Mouse (Mus musculus) liver, postnatal 0 days (tissue): ENCODE results near the gene Rasgrf1. TPM values are rescaled to one million over a fixed set of nuclear protein-coding genes. Genes with fewer than 3 reads are reported as not detected.

Experiments
- ATAC-seq: fragments of 200-750 bp; cut with Nextera tagmentation; 2 replicates; pipeline ENCODE4 v1.8.0; 2017; ENCODE audit warnings: mild to moderate bottlenecking, moderate library complexity
- DNase-seq: peaks from one replicate; pipeline ENCODE4 v3.0.0-alpha.2; 2016
- H3K27ac ChIP-seq: fragments of 300-500 bp; sonication (generic); 2 replicates; pipeline ENCODE4 v1.5.1; 2014; ENCODE audit warnings: antibody characterized with exemption, moderate library complexity, mild to moderate bottlenecking, low read depth
- H3K27me3 ChIP-seq: fragments of 300-500 bp; sonication (generic); 2 replicates; pipeline ENCODE4 v1.6.1; 2014; ENCODE audit warnings: low read length, control low read depth, mixed read lengths; ENCODE audit not compliant: insufficient read depth
- H3K36me3 ChIP-seq: fragments of 300-500 bp; sonication (generic); replicated peaks from 2 replicates; pipeline ENCODE4 v1.6.1; 2014; ENCODE audit warnings: mild to moderate bottlenecking, control low read depth, low read length, moderate library complexity, mixed read lengths; ENCODE audit not compliant: insufficient read depth
- H3K4me1 ChIP-seq: fragments of 300-500 bp; sonication (generic); 2 replicates; pipeline ENCODE4 v1.6.1; 2014; ENCODE audit warnings: antibody characterized with exemption, mild to moderate bottlenecking, control low read depth; ENCODE audit not compliant: insufficient read depth
- H3K4me2 ChIP-seq: fragments of 300-500 bp; sonication (generic); 2 replicates; pipeline ENCODE4 v1.6.1; 2014; ENCODE audit warnings: low read depth, mild to moderate bottlenecking, low read length, moderate library complexity, mixed read lengths
- H3K4me3 ChIP-seq: fragments of 300-500 bp; sonication (generic); 2 replicates; pipeline ENCODE4 v1.5.1; 2014; ENCODE audit warnings: low read depth, low read length
- H3K9ac ChIP-seq: fragments of 300-500 bp; sonication (generic); replicated peaks from 2 replicates; pipeline ENCODE4 v1.6.1; 2014; ENCODE audit warnings: mild to moderate bottlenecking, moderate library complexity
- H3K9me3 ChIP-seq: fragments of 300-500 bp; sonication (generic); 2 replicates; pipeline ENCODE4 v1.6.1; 2016; ENCODE audit warnings: mild to moderate bottlenecking, control low read depth, low read length, mixed read lengths
- CTCF ChIP-seq: sonication (generic); IDR thresholded peaks from 2 replicates; pipeline ENCODE4 v1.5.1; 2016; ENCODE audit warnings: antibody characterized with exemption, low read depth
- EP300 ChIP-seq: IDR thresholded peaks from 2 replicates; pipeline ENCODE4 v1.6.1; 2016; ENCODE audit warnings: antibody characterized with exemption, low read depth, mild to moderate bottlenecking
- WGBS: fragments of 180-500 bp; shearing (Covaris S2); extraction: QIAGEN DNeasy Blood & Tissue Kit; methylation state at CpG from one replicate; pipeline ENCODE4 v1.1.7; 2014; ENCODE audit not compliant: insufficient replicate concordance; 5-methylcytosine and 5-hydroxymethylcytosine counted together
- polyA plus RNA-seq: library from polyadenylated mRNA; unstranded; fragments of >200 nt; fragmentation: Nextera tagmentation; extraction: Ambion mirVana; gene quantifications from 2 replicates; pipeline ENCODE4 v1.2.1, GENCODE M21; 2015

Gene Rasgrf1
- polyA plus RNA-seq, 1 experiment from 2014 or later: 0.05 TPM

- H3K27ac ChIP-seq: no peak overlapping the region
- H3K27me3 ChIP-seq: peaks cover 59% of the 10 kb centered on the region
- H3K36me3 ChIP-seq: no peaks in the 10 kb centered on the region
- DNase-seq (no peak), ATAC-seq (no peak)
- 55% methylated on average over 5 of the region's 5 CpGs for WGBS
- H3K4me1 ChIP-seq: peaks cover 6% of the 10 kb centered on the region
- TF ChIP-seq CTCF: no peak
- no peak for TF ChIP-seq EP300
- H3K4me3 ChIP-seq: no peak overlapping the region
- no peak overlapping the region for H3K9ac ChIP-seq
- no peak overlapping the region for H3K4me2 ChIP-seq
- H3K9me3 ChIP-seq: no peaks in the 10 kb centered on the region
These were observed 2.3 kb downstream of the Rasgrf1 start for GRCm38 (mm10) chr9:89911891-89912549.

- DNase-seq: no peak
- Histone ChIP-seq H3K27ac (no peak overlapping the region), H3K4me1 (peaks cover 6% of the 10 kb centered on the region), H3K4me3 (no peak overlapping the region), H3K9ac (no peak overlapping the region), H3K27me3 (peaks cover 48% of the 10 kb centered on the region), H3K36me3 (no peaks in the 10 kb centered on the region), H3K4me2 (no peak overlapping the region), H3K9me3 (no peaks in the 10 kb centered on the region)
- TF ChIP-seq CTCF (no peak), EP300 (no peak)
- ATAC-seq: peak; percentile 59
- WGBS: 33% methylated on average over 4 of the region's 4 CpGs
These were observed 3.4 kb downstream of the Rasgrf1 start for GRCm38 (mm10) chr9:89913135-89913534.

GRCm38 (mm10) chr9:89916471-89916870, 6.8 kb downstream of the Rasgrf1 start:
- TF ChIP-seq EP300 (no peak), CTCF (no peak)
- no peak overlapping the region for H3K9ac ChIP-seq
- H3K27ac ChIP-seq: no peak overlapping the region
- WGBS: 83% methylated on average over 7 of the region's 7 CpGs
- no peaks in the 10 kb centered on the region for H3K36me3 ChIP-seq
- H3K4me2 ChIP-seq: no peak overlapping the region
- no peak overlapping the region for H3K4me3 ChIP-seq
- no peak for DNase-seq
- H3K4me1 ChIP-seq: no peaks in the 10 kb centered on the region
- no peaks in the 10 kb centered on the region for H3K9me3 ChIP-seq
- H3K27me3 ChIP-seq: peaks cover 14% of the 10 kb centered on the region
- no peak for ATAC-seq

GRCm38 (mm10) chr9:89917431-89917830, 7.7 kb downstream of the Rasgrf1 start:
- Histone ChIP-seq H3K4me1 (no peaks in the 10 kb centered on the region), H3K9ac (no peak overlapping the region), H3K27ac (no peak overlapping the region), H3K36me3 (no peaks in the 10 kb centered on the region), H3K4me2 (no peak overlapping the region), H3K4me3 (no peak overlapping the region), H3K9me3 (no peaks in the 10 kb centered on the region), H3K27me3 (peaks cover 5% of the 10 kb centered on the region)
- TF ChIP-seq EP300: no peak
- TF ChIP-seq CTCF: peak; percentile 37; the same call in 1 of the 2 replicates
- DNase-seq (no peak), ATAC-seq (peak; percentile 55)
- WGBS: 35% methylated on average over 1 of the region's 1 CpGs

- Histone ChIP-seq H3K9me3 (no peaks in the 10 kb centered on the region), H3K4me1 (no peaks in the 10 kb centered on the region), H3K9ac (no peak overlapping the region), H3K4me2 (no peak overlapping the region), H3K27ac (no peak overlapping the region), H3K36me3 (no peaks in the 10 kb centered on the region), H3K27me3 (no peaks in the 10 kb centered on the region), H3K4me3 (no peak overlapping the region)
- TF ChIP-seq EP300 (no peak), CTCF (no peak)
- DNase-seq (no peak), ATAC-seq (no peak)
- 72% methylated on average over 5 of the region's 5 CpGs for WGBS
These were observed 9.1 kb downstream of the Rasgrf1 start for GRCm38 (mm10) chr9:89918832-89919231.

- Histone ChIP-seq H3K4me3 (no peak overlapping the region), H3K27ac (no peak overlapping the region), H3K36me3 (no peaks in the 10 kb centered on the region), H3K4me2 (no peak overlapping the region), H3K9ac (no peak overlapping the region), H3K27me3 (no peaks in the 10 kb centered on the region), H3K9me3 (peaks cover under 1% of the 10 kb centered on the region; the same call in 1 of the 2 replicates), H3K4me1 (no peaks in the 10 kb centered on the region)
- WGBS: 67% methylated on average over 9 of the region's 9 CpGs
- ATAC-seq (no peak), DNase-seq (no peak)
- TF ChIP-seq CTCF (no peak), EP300 (no peak)
These were observed 11.4 kb downstream of the Rasgrf1 start for GRCm38 (mm10) chr9:89921121-89921520.
